Mouse (Mus musculus) layer of hippocampus, postnatal 10 days (tissue): ENCODE measurements around the gene Kcmf1. TPM values are rescaled to one million over a fixed set of nuclear protein-coding genes. Genes with fewer than 3 reads are reported as not detected.
"Not testable (repeated sequence)": the region's sequence is repeated elsewhere in the genome, so short reads cannot be mapped to it uniquely, and the experiment has no call there.

Experiments
- DNase-seq, 2 experiments: peaks; one replicate each; pipeline ENCODE4 v3.0.0; 2021; ENCODE audit warnings: low spot score in 2 of 2
- total RNA-seq, 2 experiments: library from RNA; stranded (reverse); gene quantifications; 2 replicates each; pipeline ENCODE4 v1.2.3; 2021

The Kcmf1 gene
- total RNA-seq, 2 experiments from 2014 or later: 63.3 to 65.6 TPM

DNA sequence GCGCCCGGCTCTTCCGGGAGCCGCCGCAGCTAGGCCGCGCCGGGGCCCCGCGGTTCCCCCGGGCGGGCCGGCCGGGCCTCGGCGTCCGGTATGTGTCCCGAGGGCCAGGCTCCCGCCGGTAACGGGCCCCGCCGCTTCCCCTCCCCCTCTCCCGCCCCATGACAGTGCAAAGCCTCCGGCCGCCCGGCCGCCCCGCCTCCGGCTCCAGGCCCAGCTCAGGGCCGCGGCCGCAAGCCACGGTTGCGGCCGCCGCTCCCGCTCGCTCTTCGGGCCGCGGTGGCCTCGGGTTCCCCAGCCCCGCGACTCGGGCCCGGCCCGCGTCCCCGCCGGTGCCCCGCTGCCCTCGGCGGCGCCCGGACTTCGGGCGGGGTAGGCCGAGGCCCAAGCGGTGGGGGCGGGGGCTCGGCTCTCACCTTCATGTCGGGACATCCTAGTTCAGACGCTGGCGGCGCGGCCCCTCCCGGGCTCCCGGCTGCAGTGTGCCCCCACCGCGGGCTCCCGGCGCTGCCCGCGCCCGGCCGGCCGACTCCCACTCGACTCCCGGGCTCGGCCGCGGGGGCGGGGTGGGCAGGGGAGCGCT is 488 bp downstream of the Kcmf1 start:
- peak; percentile 60 to 78 for DNase-seq

DNA sequence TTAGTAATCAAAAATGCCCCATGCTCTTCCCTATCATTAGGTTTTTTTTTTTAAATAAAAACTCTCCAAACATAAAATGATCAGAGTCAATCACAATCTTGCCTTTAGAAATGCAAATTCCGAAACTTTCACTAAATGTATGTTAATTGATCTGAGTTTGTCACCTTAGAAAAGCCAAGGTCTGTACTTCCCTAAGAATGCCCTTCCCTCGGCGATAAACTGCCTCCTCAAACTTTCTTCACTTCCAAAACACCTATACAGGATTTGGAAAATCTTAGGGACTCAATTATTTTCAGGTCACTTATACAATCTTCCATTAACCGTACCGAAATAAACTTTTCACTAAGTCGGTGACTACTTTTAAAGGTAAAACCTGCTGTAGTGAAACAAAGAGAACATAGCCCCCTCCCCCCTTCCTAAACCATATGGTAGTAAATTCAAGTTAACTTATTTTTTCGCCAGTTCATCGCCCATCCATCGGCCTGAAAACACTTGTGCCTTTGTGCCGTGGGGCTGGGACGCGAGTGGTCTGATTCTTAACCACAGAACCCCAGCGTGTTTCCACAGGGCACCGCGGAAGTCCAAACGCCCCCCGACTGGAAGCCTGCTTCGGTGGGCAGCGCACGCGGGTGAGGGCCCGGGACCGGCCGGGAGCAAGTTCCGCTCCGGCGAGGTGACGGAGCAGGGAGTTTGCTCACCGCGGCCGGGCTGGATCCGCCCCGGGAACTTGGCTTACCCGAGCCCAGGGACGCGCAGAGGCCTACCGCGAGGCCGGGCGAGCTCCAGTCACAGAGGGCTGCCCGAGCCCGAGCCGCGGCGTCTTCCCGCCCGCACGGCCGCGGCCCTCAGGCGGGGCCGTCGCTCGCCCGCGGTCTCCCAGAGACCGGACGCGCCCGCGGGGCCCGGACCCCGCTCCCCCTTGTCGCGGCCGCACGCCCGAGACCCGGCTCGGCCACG is 1.3 kb downstream of the Kcmf1 start:
- DNase-seq: peak; percentile 64 to 72

GRCm38 (mm10) chr6:72895000-72895399 is 4.8 kb downstream of the Kcmf1 start:
- DNase-seq: no peak

DNA sequence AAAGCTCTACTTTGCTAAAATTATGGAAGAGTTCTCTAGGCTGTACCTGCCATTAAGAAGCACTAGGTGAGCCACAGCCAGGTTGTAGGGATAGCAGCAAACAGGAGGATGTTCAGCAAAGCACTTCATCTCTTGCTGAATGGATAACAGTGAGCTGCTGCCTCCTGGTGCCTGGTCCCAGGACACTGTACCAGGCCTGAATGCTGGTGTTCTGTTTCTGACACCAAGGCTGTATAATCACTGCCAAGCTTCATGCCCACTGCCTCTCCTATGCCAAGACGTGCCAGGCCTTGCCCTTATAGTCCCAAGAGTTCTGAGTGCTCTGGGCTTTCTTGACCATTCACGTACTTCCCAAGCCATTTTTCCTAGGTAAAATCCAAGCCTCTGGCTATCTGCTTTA is 8.5 kb downstream of the Kcmf1 start:
- DNase-seq: no peak

DNA sequence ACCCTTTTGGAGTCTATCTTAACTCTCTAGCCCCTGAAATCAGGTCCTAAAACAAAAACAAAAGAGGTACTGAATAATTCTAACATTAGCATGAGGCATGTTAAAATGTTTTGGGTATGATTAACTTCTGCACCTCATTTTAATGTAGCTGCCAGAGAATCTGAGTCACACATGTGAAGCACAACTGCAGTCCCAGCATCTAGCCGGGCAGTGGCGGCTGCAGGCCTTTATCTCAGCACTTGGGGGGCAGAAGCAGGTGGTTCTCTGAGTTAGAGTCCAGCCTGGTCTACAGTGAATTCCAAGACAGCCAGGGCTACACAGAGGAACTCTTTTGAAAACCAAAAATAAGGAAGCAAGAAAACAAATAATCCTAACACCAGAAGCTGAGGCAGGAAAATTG is 11.1 kb downstream of the Kcmf1 start:
- no peak for DNase-seq

DNA sequence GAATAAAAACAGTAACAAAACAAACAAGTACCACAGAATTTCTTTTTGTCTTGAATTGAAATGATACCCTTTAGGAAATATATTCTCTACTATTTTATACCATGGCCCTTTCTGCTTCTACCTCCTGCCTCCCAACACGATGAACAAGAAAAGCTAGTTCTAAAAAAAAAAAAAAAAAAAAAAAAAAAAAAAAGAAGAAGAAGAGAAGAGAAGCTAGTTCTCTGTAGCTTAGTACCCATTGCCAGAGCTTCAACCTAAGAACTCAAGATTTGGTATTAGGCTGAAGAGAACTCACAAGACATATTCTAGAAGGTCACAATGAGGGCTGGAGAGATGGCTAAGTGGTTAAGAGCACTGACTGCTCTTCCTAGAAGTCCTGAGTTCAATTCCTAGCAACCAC is 14.5 kb downstream of the Kcmf1 start:
- DNase-seq: no peak

GRCm38 (mm10) chr6:72884767-72885166 is 15.0 kb downstream of the Kcmf1 start:
- no peak for DNase-seq

GRCm38 (mm10) chr6:72882661-72883458 is 16.9 kb downstream of the Kcmf1 start:
- no peak for DNase-seq

DNA sequence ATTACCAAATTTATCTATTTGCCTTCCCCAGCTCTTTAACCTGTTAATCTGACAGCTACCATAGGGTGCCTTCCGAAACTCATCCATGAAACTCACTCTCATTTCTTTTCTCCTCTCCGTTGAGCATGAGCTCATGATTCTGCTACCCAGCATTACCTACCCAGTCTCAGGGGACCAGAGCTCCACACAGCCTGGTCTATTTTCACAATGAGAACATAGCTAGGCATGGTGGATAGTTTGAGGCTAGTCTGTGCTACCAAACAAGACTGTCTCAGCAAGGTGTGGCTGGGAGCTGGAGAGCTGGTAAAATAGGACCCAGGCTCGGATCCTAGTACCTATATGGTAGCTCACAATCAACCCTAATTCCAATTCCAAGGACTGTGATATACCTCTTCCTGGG is 17.6 kb downstream of the Kcmf1 start:
- no peak for DNase-seq

- no peak for DNase-seq
Observed at GRCm38 (mm10) chr6:72881619-72881979, 18.2 kb downstream of the Kcmf1 start.

DNA sequence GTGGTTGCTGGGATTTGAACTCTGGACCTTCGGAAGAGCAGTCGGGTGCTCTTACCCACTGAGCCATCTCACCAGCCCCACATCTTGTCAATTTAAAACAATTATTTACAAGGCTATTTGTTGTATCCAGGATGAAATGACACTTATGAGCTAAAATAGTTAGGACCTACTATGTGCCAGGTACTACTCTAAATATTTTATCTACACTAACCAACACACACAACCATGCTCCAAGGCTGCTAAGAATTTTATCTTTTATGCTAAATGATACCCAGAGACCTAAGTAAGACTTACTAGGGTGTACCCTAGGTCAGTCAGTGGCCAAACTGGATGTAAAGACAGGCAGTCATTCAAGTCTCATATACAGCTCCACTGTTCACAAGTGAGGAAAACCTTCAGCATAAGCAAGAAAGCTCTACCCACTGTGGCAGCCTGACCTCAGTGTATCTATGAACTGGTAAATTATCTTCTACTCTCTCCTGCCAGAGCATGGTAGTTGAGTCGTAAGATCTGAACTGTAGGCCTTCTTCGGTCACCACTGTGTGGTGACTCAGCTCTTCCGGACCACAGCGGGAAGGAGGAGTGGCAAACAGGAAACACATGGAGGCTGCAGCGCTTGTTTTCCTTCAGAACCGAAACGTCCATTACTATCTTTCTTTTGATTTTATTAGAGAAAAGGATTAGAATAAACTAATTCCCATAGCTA is 18.7 kb downstream of the Kcmf1 start:
- DNase-seq: no peak

DNA sequence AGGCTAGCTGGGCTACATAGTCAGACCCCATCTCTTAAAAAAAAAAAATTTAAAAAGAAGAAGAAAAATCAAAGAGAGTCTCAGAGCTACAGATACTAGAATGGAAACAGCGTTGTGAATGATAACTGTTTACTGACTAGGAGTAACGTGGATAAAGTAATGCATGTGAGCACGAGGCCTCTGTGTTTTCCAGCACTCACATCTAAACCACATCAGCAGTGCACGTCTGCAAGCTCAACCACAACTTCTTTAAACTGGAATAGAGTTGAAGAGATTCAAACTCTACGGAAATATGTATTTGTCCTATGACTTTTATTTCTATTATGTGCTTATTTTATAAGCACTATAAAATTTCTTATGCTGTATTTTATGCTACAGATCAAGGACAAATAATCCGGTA is 23.1 kb downstream of the Kcmf1 start:
- no peak for DNase-seq

- DNase-seq: peak in 1 of 2 experiments; percentile 31
Observed at GRCm38 (mm10) chr6:72873338-72873737, 26.4 kb downstream of the Kcmf1 start.

- DNase-seq: no peak
Observed at GRCm38 (mm10) chr6:72872276-72872675, 27.5 kb downstream of the Kcmf1 start.

DNA sequence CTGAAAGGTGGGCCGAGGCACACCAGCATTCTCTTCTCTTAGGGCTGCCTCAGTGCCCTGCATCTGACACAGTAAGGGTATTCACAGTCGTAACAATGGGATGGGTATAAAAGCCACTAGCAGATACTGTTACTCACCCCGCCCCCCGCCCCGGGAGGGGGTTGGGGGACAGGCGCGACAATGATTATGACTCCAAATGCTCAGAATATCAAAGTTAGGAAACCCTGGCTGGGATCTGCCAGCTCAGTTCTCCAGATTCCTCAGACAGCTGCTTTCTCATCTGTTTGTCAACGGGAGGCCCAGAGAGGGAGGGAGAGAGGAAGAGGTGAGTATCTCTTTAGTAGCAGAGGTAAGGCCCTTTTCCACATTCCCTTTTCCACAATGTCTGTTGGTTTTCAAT is 30.2 kb downstream of the Kcmf1 start:
- DNase-seq: no peak

- DNase-seq: no peak
Observed at GRCm38 (mm10) chr6:72868688-72869087, 31.1 kb downstream of the Kcmf1 start.

DNA sequence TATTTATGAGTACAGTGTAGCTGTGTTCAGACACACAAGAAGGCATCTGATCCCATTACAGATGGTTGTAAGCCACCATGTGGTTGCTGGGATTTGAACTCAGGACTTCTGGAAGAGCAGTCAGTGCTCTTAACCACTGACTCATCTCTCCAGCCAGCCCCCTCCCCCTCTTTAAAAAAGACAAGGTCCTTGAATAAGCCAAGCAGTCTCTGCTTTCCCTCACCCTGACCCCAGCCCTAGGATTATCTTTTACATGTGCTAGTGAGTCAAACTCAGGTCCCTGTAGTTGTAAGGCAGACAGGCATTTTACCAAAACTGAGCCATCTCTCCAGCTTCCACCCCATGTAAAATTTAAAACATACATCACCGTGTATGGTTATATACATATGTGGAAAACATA is 32.0 kb downstream of the Kcmf1 start:
- no peak for DNase-seq

- no peak for DNase-seq
Observed at GRCm38 (mm10) chr6:72866232-72866631, 33.5 kb downstream of the Kcmf1 start.

DNA sequence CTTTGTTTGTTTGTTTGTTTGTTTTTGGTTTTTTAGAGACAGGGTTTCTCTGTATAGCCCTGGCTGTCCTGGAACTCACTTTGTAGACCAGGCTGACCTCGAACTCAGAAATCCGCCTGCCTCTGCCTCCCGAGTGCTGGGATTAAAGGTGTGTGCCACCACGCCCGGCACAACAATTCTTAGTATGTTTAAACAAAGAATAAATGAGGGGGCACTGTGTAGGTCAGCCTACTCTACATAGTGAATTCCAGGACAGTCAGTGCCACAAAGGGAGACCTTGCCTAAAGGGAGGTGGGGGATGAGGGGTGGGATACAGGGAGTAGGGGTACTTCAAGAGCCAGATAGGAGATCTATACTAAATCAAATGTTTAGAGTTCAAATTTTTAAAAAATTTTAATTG is 37.1 kb downstream of the Kcmf1 start:
- not testable (repeated sequence) for DNase-seq

DNA sequence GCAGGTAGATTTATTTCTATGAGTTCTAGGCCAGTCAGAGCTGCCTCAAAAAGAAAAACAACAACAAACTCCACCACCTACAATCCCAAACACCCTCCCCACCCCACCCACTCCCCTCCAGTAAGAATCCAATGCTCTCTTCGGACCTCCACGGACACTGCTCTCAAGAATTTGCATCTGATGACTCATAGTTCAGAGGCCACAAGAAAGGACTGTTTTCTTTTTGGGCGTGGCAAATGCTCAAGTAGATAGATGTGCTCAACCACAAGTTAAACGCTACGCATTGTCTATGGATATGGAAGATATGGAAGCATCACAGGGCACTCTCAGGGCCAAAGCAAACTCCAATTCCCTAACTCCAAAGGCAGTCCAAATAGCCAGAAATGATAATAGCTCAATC is 45.5 kb downstream of the Kcmf1 start:
- DNase-seq: no peak

- DNase-seq: no peak
Observed at GRCm38 (mm10) chr6:72852180-72852579, 47.6 kb downstream of the Kcmf1 start.
